Mouse (Mus musculus) MN1 (cell line): ENCODE results near the gene Gfra1.

Source experiments
- DNase-seq: peaks from one replicate; pipeline ENCODE4 v3.0.0-alpha.2; 2016; ENCODE audit warnings: low spot score

The Gfra1 gene

DNA sequence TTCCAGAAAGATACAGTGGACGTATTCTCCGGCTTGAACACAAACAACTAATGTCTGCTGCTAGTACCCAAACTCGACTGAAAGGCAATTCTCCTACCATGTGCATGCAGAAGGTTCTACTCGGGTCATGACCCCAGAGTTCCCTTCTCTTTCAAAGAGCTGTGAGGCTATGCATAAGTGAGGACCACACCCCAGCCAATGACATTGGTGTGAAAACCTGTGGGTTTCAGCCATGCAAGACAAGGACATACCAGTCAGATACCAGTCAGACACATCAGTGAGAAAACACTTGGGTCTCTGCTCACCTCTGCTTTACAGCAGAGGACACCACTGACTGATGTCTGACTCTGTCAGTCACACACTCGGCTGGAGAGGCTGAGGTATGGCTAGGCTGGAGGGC is 63.9 kb downstream of the Gfra1 start:
- DNase-seq, result no peak

DNA sequence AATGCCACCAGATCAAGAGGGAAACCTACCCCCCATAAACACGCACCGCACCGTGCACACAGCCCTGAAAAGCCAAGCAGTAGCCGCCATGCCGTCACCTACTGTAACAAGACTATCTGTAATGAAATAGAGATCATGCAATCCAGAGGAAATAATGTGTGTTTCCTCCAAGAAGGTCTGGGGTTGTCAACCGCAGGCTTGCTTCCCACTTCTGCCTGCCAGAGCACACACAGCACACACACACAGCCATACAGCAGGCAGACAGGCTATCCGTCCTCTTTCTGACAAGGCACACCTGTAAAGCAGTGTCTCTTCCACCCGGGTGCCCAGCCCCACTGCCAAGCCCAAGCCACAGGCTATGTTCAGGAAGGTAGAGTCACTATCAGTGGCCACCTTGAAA is 66.2 kb downstream of the Gfra1 start:
- no peak for DNase-seq

DNA sequence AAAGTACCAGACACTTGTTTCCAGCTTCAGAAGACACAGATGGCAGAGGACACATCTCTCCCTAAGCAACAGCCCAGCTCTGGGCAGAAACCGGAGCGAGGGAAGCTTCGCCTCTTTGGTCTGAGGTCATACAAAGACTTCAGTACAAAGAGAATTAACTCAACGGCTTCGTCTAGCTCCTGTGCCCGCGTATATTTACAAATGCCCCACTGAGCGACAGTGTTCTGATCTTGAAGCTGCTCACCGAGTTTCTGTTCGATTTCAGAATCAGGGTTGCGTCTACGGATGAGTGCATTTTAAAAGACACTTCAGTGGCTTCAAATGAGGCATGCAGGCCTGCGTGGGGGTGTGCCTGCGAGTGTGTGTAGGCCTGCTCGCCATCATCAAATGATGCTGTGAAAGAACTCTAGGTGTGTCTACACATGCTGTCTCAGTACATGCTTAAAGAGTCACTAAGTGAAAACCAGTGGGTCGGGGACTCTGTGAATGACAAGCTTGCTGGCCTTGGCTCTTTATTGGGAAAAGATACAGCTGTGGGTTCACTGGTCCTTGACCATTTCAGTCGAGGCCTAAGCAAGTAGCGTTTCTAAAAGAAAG is 66.8 kb downstream of the Gfra1 start:
- no peak for DNase-seq

DNA sequence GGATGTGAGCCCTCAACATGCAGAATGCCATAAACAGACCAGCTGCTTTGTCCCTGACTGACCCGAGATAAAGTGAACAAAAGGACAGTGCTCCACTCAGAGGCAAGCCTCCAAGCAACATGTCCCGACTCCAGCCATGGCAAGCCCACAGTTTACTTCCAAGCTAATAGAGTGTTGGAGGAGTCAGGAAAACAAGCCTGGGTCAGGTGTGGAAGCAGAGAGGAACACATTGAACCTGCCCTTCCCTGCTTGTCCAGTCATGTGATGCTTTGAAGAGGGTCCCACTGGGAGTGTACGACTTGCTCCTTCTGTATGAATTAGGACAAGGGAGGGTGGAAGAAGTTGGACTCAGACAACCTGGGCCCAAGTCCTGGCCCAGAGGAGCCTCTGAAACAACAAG is 72.4 kb downstream of the Gfra1 start:
- DNase-seq, result no peak

DNA sequence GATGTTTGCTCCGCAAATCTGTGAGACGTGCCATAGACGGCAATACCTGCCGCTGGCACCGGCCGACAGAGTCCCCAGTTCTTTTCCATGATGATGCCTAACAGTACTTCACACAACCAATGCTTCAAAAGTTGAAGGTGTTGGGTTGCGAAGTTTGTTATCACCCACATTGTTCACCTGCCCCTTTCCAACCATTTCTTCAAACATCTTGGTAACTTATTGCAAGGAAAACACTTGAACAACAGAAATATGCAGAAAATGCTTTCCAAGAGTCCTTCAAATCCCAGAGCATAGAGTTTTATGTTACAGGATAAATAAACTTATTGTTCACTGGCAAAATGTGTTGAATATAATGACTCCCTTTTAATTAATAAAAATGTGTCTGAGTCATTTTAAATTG is 73.2 kb downstream of the Gfra1 start:
- DNase-seq, result no peak

DNA sequence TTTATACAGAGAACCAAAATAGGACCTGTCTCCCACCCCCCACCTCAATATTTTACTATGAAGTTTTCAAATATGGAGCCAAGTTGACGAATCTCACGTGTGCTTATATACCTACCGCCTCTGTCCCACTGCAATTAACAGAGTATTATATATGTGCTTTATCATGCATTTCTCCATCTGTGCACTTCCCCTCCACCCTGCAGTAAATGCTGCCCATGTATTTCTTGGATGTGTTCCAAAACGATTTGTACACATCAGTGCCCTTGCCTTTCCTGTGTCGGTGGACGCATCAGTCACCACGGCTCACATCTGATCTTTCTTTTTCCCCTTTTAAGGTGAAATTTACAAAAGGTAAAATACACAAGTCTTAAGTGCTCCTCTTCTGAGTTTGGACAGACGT is 77.7 kb downstream of the Gfra1 start:
- peak; percentile 21 for DNase-seq

DNA sequence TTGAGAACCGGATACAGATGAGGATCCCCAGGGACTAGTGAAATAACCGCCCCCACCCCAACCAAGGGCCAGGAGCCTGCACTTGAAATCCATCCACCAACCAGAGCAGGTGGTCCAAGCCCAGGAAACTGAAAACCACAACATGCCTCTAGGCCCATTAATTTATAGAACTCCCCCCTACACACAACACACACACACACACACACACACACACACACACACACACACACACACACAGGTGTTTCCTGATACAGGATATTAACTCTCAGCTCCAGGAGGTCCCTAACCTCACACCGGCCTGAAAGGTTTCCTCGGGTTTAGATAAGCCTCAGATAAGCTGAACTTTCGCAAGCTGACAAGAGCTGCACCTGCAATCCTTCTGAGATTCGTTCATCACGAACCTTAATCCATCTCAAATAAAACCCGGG is 79.0 kb downstream of the Gfra1 start:
- no peak for DNase-seq

DNA sequence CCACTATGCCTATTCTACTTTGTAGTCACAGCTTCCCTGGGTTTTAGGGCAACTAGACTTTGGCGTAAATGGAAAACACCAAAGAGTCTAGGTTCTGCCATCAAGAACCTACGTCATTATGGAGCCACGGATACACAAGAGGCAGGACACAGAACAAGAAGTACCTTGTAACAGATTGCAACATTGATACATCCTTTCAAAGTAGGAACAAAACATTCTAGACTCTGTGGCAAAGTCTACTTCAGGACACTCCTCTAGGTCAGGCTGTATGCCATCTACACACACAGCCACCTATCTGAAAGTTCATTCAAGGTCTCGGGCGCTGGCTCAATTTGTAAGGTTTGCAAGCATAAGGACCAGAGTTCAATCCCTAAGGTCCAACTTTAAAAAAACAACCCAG is 81.1 kb downstream of the Gfra1 start:
- no peak for DNase-seq

DNA sequence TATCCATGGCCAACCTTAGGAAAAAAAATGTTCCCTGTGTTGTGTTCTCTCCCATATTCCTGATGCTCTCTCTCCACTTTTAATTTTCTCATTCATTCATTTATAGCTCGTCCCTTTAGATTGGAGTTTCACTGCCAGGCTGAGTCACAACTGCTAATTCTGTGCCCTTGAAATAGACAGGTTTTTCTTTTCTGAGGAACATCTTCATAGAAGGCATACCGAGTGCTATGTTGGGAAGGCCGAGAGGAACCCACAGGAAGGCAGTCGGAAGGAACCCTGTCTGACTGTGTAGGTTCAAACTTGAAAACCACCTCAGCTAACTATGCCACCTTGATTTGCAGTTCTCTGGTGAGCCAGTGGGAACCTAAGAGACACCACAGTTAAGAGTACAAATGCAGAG is 81.6 kb downstream of the Gfra1 start:
- DNase-seq, result no peak

DNA sequence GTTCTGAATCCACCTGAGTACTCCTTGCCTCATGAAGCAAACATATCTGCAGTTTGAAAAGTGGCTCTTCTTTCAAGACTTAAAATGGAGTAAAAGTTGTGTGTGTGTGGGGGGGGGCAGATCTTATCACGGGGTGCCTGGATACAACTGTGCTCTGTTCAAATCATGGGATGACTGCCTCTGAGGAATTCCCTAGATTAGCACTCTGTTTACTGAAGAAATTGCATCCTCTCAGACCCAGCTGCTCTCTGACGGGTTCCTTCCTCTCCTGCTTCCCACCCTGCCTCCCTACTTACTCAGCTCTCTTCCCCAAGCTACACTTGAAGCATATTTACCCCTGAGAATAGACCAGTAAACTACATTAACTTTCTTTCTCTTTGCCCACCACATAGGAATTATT is 87.2 kb downstream of the Gfra1 start:
- DNase-seq, result no peak

DNA sequence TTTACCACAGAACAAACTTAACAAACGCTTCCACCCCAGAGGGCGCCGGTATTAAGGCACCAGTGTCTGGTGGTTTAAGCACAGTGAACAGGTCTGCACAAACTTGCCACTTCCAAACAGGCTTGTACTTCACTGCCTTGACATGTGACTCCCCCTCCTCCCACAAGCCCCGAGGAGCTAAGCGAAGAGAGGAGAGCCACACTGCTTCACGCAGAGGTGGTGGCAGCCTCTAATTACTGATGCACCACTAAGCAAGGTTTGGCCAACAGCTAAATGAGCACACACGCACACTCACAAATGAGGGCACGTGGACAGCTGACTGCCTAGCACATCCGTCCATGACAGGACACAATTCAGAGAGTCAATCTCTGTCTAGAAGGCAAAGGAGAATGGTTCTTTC is 91.0 kb downstream of the Gfra1 start:
- no peak for DNase-seq

DNA sequence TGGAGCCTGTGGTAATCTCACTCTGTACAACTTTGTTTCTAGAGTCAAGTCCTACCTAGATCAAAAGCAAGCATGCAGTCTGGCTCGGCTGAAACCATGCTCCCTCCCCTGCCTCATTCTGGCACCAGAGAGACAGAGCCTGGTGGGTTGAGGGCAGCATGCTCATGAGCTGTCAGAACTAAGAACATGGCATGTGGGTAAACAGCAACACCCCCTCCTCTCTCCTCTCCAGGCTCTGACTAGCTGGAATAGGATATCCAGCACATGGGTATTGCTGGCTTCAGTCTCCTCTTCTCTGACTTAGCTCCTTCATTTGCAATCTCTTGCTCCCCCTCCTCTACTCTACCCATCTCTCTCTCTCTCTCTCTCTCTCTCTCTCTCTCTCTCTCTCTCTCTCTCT is 94.7 kb downstream of the Gfra1 start:
- DNase-seq, result no peak

DNA sequence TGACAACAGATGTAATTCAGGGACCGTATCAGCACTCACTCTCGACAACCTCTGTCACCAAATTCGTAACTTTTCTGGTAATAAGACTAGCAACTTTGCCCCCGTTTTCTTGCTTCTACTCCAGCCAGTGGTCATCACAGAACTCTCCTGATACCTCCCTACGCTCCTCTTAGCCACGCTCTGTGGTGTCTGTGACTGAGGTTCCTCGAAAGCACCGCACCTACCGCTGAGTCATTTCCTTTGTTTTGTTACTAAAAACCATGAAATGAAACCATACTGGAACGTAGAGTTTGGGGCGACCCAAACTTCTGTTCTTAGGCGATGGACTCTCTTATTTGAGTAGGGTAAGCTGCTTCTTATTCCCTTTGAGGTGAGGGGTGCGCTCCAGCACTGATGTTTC is 97.6 kb downstream of the Gfra1 start:
- no peak for DNase-seq

DNA sequence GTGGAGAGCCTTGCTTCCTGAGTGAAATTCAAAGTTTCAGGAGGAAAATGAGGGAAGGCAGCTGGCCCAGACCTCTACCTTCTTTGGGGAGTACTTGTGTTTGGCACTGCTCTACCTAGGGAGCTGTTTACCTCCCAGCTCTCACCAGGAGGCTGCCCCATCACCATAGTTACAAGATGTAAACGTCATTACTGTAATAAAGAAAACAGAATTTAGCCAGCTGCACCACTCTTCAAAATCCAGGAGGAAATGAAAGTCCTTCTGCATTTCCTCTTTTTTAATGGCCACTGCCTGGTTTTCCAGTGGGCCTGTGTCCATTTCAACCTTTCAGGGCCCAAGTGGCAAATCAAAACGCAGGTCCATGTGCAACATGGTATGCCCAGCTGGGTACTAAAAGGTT is 101.8 kb downstream of the Gfra1 start:
- no peak for DNase-seq

DNA sequence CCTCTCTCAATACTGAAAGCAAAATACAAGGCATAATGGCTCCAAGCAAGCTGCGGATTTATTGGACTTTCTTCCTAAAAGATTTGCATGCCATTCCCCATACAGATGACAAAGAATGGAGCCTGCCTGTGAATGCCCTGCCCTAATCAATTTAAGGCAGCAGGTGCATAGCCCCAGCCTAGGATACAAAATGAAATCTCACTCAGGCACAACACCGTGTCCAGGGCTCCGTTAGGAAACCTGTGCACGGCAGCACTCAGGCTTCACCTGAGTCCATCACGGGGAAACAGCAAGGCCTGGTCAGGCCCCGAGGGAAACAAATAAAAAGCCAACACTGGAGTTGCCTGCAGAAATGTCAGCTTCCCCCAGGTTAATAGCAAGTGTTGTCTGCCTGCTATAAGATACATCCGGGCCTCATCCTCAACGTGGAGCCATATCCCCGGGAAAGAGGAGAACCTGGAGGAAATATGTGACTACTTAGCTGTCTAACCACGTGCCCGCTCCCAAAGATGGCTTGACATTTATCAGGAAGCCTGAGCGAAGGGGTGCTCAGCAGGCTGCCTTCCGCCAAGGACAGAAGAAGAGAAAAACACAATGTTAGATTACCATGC is 102.3 kb downstream of the Gfra1 start:
- no peak for DNase-seq

DNA sequence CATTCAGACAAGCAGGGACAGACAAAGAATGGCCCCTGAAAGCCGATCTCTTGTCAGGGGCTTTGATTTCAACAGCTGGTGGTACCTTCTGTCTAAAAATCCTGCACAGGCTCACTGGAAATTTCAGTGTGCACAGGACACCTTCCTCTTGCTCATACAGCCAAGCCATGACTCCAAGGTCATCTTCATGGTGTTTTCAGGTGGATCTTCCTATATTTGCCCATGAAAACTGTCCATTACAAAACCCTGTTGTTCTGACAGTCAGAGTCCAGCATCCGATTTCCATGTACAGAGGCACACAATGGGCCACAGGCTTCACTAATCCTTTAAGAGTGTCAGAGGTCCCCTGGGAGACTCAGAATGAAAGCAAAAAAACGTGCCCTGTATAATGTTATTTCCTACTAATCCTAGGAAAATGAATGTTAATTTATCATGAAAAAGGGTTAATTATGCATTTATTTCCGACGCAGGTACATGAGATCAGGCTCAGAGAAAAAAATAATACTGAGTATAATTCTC is 105.8 kb downstream of the Gfra1 start:
- DNase-seq, result peak; percentile 24

DNA sequence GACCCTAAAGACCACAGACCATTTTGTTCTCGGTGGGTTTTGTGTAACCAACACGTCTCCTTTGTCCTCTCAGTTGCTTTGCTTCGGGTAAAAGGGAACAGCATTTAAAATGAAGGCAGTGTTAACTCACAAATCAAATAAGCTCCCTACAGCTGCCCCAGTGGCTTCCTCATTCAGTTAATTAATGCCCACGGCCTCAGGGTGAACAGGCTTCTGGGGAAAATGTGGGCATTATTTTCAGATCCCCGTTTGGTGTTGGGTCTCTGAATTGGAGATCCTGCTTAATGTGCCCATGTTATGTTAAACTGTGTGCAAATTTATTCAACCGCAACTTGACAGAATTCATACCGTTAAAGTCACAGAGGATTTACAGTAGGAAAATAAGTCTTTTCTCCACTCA is 110.6 kb downstream of the Gfra1 start:
- no peak for DNase-seq

DNA sequence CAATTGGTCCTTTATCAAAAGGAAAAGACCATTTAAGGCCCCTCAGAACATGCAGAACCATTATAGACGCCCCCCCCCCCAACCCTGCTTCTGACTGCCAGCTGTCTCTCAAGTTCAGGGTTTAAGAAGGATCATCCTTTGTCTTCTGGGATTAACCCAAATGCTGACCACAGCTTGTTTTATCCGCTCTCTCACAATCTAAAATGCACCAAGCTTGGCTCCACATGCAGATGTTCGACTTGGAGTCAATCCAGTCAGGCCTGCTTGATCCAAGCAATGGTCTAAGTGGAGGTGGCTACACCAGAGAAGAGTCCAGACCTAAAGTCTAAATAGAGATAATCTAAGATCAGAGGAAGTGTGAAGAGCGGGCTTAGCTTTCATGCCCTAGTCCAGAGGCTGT is 114.4 kb downstream of the Gfra1 start:
- DNase-seq, result peak; percentile 30

DNA sequence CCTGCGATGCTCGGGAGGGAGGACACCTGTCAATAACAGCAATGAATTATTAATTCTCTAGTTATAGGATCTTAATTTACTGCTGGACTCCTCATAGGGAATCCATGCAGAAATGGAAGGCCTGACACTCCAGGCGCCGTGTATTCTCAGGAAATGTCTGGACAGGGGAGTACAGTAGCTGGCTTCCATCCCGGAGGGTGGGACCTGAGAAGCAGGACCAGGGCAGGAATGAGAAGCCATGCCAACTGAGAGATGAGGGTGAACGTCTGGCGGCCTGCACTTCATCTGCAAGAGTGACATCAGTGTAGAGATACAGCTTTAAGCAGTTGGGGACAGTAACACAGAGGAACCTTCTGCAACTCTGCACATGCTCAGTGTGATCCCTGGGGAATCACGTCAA is 115.5 kb downstream of the Gfra1 start:
- peak; percentile 84 for DNase-seq

DNA sequence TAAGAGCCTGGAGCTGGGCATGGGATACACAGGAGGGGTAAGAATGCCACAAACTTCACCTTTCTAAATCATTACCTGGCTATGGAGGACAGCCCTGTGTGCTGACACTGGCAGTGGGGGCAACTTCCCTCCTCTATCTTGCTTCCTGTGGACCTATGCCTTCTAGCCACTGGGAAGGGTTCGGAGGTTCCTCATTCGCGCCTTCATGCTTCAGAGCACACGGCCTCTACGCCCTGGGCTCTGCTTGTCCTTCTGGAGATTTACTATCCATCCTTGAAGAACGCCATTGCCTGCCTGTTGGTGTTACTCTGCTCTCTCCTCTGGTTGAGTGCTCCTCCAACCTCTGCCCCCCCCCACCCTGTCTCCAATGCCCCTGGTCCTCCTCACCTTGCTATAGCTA is 118.9 kb downstream of the Gfra1 start:
- no peak for DNase-seq

DNA sequence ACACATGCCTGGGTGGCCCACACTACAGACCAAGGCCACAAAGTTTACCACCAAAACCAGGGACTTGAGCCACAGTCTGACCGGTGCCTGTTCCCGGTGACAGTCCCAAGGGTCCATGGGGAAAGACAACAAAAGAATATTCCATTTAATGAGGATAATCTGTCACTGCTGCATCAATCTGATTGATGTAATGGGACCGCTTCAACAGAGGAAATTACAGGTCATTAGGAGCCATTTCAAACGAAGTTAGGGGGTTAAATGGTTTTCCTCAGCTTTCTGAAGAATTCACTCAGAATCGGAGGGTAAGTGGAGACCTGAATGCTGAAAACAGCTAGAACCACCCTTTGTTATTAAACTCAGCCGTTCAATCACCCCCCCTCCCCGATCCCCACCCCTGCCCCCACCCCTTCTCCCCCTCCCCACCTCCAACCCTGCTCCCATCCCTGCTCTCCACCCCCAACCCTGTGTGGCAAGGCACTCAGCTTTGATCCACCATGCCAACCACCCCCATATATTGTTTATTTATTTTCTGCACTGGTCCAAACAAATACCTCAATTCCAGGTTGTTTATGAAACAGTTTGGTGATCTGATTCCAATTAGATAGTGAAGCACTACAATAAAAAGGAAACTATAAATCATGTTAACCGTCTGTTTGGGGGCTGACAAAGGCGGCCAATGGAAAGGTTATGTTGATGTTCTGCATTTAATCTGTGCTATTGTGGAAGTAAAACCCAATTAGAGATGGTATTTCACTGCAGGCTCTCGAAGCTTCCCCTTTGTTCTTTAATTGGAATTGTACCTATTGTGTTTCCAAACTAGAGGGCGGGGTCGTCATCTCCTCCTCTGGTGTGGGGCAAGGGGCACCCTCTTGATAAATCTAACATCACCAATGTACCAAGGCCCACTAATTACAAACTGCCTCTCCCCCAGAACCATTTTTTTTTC is 119.9 kb downstream of the Gfra1 start:
- DNase-seq, result no peak

DNA sequence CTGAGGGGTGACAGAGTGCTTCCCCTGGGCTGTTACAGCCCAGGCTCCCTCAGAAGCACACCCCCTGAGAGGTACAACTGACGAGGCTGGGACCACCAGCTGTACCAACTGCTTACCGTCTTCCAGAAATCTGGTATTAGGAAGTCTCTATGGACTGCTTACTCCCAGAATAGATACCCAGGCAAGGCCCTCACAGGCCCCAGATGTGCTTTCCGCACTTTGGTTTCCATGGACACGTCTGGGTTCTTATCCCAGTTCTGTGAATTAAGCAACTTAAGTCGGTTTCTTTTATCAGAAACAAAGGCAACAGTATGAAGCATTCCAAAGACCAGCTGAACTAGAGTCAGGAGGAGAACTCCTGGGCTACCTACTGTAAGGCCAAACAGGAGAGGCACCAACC is 126.4 kb downstream of the Gfra1 start:
- DNase-seq, result no peak

DNA sequence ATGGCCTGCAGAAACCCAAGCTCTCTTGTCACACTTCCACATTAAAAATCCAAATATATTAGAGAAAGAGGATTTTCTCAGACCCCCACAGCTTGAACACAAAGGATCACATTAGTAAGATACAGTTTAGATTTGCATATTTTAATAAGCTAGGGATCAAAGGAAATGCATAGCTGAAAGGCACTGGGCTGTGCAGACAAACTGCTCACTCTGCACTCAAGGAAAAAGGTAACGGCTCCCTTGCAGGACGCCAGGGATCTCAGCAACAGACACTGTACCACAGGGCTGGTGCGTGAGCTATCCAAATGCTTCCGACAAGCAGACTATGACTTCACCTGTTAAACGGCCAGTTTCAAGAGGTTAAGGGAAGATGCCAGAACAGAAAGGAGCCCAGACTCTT is 127.7 kb downstream of the Gfra1 start:
- no peak for DNase-seq
